Mouse (Mus musculus) liver, embryonic 12.5 days (tissue): ENCODE data around the gene Mapk14. TPM values are rescaled to one million over a fixed set of nuclear protein-coding genes. Genes with fewer than 3 reads are reported as not detected.
"Not testable (repeated sequence)": the region's sequence is repeated elsewhere in the genome, so short reads cannot be mapped to it uniquely, and the experiment has no call there.

Experiments
- ATAC-seq: fragments of 200-750 bp; cut with Nextera tagmentation; 2 replicates; pipeline ENCODE4 v1.8.0; 2017; ENCODE audit warnings: moderate number of reproducible peaks, mild to moderate bottlenecking, moderate library complexity
- H3K27ac ChIP-seq: fragments of 300-500 bp; sonication (generic); 2 replicates; pipeline ENCODE4 v1.5.1; 2016; ENCODE audit warnings: mild to moderate bottlenecking
- H3K27me3 ChIP-seq: fragments of 300-500 bp; sonication (generic); replicated peaks from 2 replicates; pipeline ENCODE4 v1.6.1; 2016; ENCODE audit warnings: mild to moderate bottlenecking, moderate library complexity
- H3K36me3 ChIP-seq: fragments of 300-500 bp; sonication (generic); 2 replicates; pipeline ENCODE4 v1.6.1; 2016; ENCODE audit warnings: mild to moderate bottlenecking, moderate library complexity
- H3K4me1 ChIP-seq: fragments of 300-500 bp; sonication (generic); 2 replicates; pipeline ENCODE4 v1.6.1; 2016
- H3K4me2 ChIP-seq: fragments of 300-500 bp; sonication (generic); 2 replicates; pipeline ENCODE4 v1.6.1; 2016; ENCODE audit warnings: mild to moderate bottlenecking, moderate library complexity
- H3K4me3 ChIP-seq: fragments of 300-500 bp; sonication (generic); 2 replicates; pipeline ENCODE4 v1.5.1; 2016; ENCODE audit warnings: mild to moderate bottlenecking, moderate library complexity
- H3K9ac ChIP-seq: fragments of 300-500 bp; sonication (generic); 2 replicates; pipeline ENCODE4 v1.6.1; 2016; ENCODE audit warnings: mild to moderate bottlenecking, moderate library complexity
- H3K9me3 ChIP-seq: fragments of 300-500 bp; sonication (generic); replicated peaks from 2 replicates; pipeline ENCODE4 v1.6.1; 2016; ENCODE audit warnings: mild to moderate bottlenecking, moderate library complexity
- WGBS: fragments of 180-500 bp; shearing (Covaris S2); methylation state at CpG from one replicate; pipeline ENCODE4 v1.1.7; 2016; ENCODE audit not compliant: insufficient replicate concordance; 5-methylcytosine and 5-hydroxymethylcytosine counted together
- polyA plus RNA-seq: library from polyadenylated mRNA; unstranded; fragments of >200 nt; fragmentation: Nextera tagmentation; extraction: Ambion mirVana; gene quantifications from 2 replicates; pipeline ENCODE4 v1.2.1, GENCODE M21; 2016

Gene Mapk14
- polyA plus RNA-seq, 1 experiment from 2014 or later, result 55.7 TPM

DNA sequence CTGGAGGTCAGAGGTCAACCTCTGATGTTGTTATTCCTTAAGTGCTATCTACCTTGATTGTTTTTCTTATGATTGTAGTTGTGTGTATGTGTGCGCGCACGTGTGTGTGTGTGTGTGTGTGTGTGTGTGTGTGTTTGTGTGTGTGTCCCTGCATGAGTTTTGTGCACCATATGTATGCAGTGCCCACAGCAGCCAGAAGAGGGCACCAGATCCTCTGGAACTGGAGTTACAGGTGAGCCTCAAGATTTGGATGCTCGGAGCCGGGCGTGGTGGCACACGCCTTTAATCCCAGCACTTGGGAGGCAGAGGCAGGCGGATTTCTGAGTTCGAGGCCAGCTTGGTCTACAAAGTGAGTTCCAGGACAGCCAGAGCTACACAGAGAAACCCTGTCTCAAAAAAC lies 83.2 kb downstream of the Mapk14 start:
- H3K36me3 ChIP-seq, ATAC-seq: not testable (repeated sequence)
- WGBS, result 91% methylated on average over 9 of the region's 9 CpGs

DNA sequence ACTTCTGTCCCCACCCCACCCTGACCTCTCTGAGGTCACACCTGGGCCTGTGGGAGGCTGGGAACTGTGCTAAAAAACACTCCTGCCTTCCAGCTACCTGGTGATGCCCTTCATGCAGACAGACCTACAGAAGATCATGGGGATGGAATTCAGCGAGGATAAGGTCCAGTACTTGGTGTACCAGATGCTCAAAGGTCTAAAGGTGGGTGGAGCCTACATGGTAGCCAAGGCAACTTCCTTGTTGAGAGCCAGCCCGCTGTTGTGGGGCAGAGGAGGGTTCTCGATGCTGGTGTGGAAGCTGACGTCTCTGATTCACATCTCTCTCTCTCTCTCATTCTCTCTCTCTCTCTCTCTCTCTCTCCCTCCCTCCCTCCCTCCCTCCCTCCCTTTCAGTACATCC lies 84.0 kb downstream of the Mapk14 start:
- no peak overlapping the region for H3K27ac ChIP-seq
- H3K4me3 ChIP-seq, result no peak overlapping the region
- H3K9ac ChIP-seq, result no peak overlapping the region
- WGBS, result 59% methylated on average over 4 of the region's 4 CpGs
- H3K4me2 ChIP-seq, result no peak overlapping the region
- H3K36me3 ChIP-seq, result no peaks in the 10 kb centered on the region
- ATAC-seq, result no peak
- H3K9me3 ChIP-seq, result peaks cover 4% of the 10 kb centered on the region; the same call in 1 of the 2 replicates
- peaks cover 8% of the 10 kb centered on the region for H3K4me1 ChIP-seq
- peaks cover 38% of the 10 kb centered on the region for H3K27me3 ChIP-seq

More for the DNA sequence above, 83.2 kb downstream of the Mapk14 start:
- H3K27ac ChIP-seq, H3K9ac ChIP-seq, H3K4me3 ChIP-seq, H3K9me3 ChIP-seq, H3K4me2 ChIP-seq: not testable (repeated sequence)
- H3K4me1 ChIP-seq, result peaks cover 16% of the 10 kb centered on the region
- H3K27me3 ChIP-seq, result peaks cover 46% of the 10 kb centered on the region

DNA sequence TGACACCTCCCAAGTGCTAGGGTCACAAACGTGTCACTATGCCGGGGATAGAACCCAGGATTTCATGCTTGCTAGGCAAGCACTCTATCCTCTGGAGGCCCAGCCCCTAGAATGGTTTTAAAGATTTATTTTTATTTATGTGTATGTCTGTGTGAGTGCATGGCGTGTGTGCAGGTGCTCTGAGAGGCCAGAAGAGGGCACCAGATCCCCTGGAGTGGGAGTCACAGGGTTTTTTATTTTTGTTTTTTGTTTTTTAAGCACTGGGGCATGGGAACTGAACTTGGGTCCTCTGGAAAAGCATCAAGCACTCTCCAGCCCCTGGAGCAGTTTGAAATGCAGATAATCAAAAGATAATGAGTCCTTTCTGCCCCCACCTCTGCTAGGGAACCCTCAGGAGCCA lies 85.7 kb downstream of the Mapk14 start:
- H3K27me3 ChIP-seq, result peaks cover 21% of the 10 kb centered on the region
- no peak overlapping the region for H3K4me2 ChIP-seq
- no peaks in the 10 kb centered on the region for H3K36me3 ChIP-seq
- H3K9me3 ChIP-seq, result peaks cover 4% of the 10 kb centered on the region; the same call in 1 of the 2 replicates
- H3K27ac ChIP-seq, result no peak overlapping the region
- WGBS, result 64% methylated on average over 3 of the region's 3 CpGs
- peaks cover 12% of the 10 kb centered on the region for H3K4me1 ChIP-seq
- no peak for ATAC-seq
- H3K4me3 ChIP-seq, result no peak overlapping the region
- H3K9ac ChIP-seq, result no peak overlapping the region

DNA sequence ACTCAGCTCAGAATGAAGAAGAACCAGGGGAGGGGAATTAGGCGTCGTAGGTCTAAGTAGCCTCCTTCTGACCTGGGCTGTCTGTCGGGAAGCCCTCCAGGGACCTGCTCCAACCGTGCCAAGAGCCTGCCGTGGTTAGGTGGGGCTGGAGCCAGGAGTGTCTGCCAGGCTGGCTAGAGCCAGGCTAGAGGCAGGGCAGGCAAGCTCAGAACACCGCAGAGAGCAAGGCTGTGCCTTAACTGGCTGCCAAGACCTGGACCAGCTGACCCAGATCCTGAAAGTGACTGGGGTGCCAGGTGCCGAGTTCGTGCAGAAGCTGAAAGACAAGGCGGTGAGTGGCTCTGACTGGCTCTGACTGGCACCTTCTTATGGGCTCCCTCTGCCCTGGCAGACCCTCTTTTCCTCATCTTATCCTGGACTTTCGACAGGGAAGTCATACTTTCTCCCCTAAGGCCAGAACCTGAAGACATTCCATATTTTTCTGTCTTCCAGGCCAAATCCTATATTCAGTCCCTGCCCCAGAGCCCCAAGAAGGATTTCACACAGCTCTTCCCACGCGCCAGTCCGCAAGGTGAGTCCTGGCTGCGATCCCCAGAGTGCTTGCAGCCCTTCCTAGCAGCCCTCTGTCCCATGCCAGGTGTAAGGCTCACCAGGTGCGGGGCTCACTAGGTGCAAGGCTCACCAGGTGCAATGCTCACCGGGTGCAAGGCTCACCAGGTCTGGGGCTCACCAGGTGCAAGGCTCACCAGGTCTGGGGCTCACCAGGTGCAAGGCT lies 86.3 kb downstream of the Mapk14 start:
- WGBS, result 76% methylated on average over 16 of the region's 16 CpGs
- Histone ChIP-seq H3K36me3 (no peaks in the 10 kb centered on the region), H3K27ac (no peak overlapping the region), H3K9ac (no peak overlapping the region), H3K4me1 (peaks cover 12% of the 10 kb centered on the region), H3K4me2 (no peak overlapping the region), H3K9me3 (peaks cover 4% of the 10 kb centered on the region; the same call in 1 of the 2 replicates), H3K4me3 (no peak overlapping the region), H3K27me3 (peaks cover 15% of the 10 kb centered on the region)
- no peak for ATAC-seq

DNA sequence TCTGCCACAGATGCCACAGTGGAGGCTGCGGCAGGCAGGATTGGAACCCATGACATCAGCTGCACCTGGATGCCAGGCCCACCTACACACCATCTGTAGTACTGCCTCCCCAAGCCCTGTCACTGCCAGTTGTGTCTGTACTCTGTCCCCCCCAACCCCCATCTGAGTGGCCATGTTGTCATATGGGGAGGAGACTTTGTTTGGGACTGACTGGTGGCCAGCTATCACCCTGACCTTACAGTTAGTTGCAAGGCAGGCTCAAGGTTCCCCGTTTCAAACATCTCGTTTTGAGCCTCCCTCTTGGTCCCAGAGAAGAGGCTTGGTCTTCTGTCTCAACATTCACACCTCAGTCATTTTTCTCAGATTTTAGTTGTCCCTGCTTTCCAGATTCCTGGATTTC lies 88.6 kb downstream of the Mapk14 start:
- WGBS, result 72% methylated on average over 3 of the region's 3 CpGs
- ATAC-seq, result no peak

DNA sequence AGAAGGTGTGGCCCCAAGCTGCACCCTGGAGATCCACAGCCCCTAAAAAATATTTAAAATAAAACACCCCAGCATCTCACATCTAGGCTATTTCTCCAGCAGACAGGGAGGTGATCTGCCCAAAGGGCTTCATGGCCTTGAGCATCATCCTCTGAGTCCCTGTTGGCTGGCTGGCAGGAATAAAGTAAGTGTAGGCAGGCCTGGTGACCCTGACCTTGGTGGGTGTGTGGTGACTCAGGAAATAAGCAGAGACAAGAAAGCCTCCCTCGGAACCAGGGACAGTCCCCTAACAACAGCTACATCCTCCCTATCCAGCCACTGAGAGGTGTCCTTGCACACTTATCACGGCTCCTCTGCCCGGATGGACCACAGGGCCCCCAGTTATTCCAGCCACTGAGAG lies 89.7 kb downstream of the Mapk14 start:
- no peak overlapping the region; the same call in 1 of the 2 replicates for H3K27ac ChIP-seq
- H3K4me2 ChIP-seq, result no peak overlapping the region
- peaks cover 12% of the 10 kb centered on the region for H3K4me1 ChIP-seq
- no peaks in the 10 kb centered on the region for H3K9me3 ChIP-seq
- no peak overlapping the region for H3K9ac ChIP-seq
- ATAC-seq, result no peak
- no peaks in the 10 kb centered on the region for H3K36me3 ChIP-seq
- WGBS, result 63% methylated on average over 3 of the region's 3 CpGs
- peaks cover 9% of the 10 kb centered on the region for H3K27me3 ChIP-seq
- no peak overlapping the region for H3K4me3 ChIP-seq

More for the DNA sequence above, 88.6 kb downstream of the Mapk14 start:
- peaks cover 12% of the 10 kb centered on the region for H3K4me1 ChIP-seq
- H3K27ac ChIP-seq, result no peak overlapping the region
- H3K9ac ChIP-seq, result no peak overlapping the region
- no peak overlapping the region for H3K4me2 ChIP-seq
- no peaks in the 10 kb centered on the region for H3K9me3 ChIP-seq
- no peaks in the 10 kb centered on the region for H3K36me3 ChIP-seq
- peaks cover 13% of the 10 kb centered on the region for H3K27me3 ChIP-seq
- H3K4me3 ChIP-seq, result no peak overlapping the region

DNA sequence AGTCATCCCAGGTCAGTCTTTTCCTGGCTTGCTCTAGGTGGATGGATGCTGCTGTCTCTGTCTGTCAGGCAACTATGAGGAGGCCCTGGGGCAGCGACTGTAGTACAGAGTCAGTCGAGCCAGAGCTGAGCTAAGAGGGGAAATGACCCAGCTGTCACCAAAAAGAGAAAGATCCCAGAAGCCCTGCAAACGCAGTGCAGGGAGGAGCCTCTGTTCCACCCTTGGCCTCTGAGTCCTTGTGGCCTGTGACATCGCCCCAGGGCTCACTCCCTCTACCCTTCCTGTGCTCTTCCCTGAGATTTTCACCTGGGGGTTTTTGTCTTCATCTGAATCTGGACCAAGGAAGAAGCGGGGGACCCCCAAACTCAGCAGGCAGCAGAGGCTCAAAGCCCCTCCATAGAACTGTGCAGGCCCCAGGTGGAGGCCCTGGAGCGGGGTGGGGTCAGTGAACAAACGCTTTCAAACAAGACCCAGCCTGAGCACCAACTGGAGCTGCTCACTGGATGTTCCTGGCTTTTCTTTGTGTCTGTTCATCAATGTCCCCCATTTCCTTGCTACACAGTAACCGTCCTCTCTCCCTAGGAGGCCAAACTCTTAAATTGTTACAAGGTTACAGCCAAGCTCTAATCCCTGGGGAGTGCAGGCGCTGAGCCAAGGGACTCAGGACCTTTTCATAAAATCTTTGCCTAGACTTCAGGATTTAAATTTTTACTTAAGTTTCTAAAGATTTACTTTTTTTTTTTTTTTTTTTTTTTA lies 90.3 kb downstream of the Mapk14 start:
- H3K4me3 ChIP-seq, result no peak overlapping the region
- no peaks in the 10 kb centered on the region for H3K9me3 ChIP-seq
- H3K27me3 ChIP-seq, result peaks cover 8% of the 10 kb centered on the region
- no peaks in the 10 kb centered on the region for H3K36me3 ChIP-seq
- peaks cover 12% of the 10 kb centered on the region for H3K4me1 ChIP-seq
- H3K9ac ChIP-seq, result no peak overlapping the region
- no peak for ATAC-seq
- WGBS, result 59% methylated on average over 9 of the region's 9 CpGs
- no peak overlapping the region for H3K4me2 ChIP-seq
- H3K27ac ChIP-seq, result no peak overlapping the region

DNA sequence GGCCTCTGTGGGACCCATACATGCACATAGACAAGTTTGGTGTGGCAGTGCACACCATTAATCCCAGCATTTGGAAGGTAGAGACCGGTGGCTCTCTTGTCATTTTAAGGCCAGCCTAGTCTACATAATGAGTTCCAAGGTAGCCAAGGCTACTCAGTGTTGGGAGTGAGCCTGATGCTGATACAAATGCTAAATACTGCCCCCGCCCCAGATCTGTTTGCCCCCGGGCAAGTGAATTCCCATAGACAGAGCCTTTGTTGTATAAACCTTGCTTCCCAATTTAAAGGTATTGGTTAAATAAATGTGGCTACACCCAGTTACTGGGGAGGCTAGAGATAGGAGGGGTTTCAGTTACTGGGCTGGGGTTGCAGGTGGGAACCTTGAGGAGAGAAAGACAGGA lies 93.9 kb downstream of the Mapk14 start:
- ATAC-seq, result no peak
- 80% methylated on average over 3 of the region's 3 CpGs for WGBS
- H3K4me1 ChIP-seq, result peaks cover 7% of the 10 kb centered on the region
- no peak overlapping the region for H3K4me2 ChIP-seq
- no peak overlapping the region for H3K9ac ChIP-seq
- H3K36me3 ChIP-seq, result no peaks in the 10 kb centered on the region
- no peak overlapping the region for H3K27ac ChIP-seq
- H3K9me3 ChIP-seq, result no peaks in the 10 kb centered on the region
- no peaks in the 10 kb centered on the region; the same call in 1 of the 2 replicates for H3K27me3 ChIP-seq
- H3K4me3 ChIP-seq, result no peak overlapping the region

DNA sequence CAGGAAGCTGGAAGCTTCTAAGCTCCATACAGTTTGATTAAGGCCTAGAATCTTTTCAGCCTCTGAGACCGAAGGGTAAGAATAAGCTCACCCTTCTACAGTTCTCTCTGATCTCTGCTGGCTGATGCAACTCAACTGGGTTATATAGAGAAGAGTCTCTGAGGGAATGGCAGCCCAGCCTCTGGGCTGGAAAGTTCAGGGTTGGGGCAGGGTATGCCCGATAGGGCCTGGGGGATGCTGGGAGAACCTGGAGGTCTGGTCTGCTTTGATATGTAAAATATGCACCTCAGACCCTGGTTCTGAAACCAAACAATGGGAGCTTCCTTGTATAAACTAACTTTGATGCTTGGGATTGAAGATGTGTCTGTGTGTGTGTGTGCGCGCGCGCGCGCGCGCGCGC lies 96.4 kb downstream of the Mapk14 start:
- H3K27me3 ChIP-seq, result peaks cover 6% of the 10 kb centered on the region; the same call in 1 of the 2 replicates
- H3K4me2 ChIP-seq, result no peak overlapping the region
- H3K9me3 ChIP-seq, result no peaks in the 10 kb centered on the region
- no peak overlapping the region for H3K27ac ChIP-seq
- H3K4me3 ChIP-seq, result no peak overlapping the region
- ATAC-seq, result no peak
- H3K9ac ChIP-seq, result no peak overlapping the region
- H3K36me3 ChIP-seq, result no peaks in the 10 kb centered on the region
- WGBS, result 91% methylated on average over 12 of the region's 12 CpGs
- no peaks in the 10 kb centered on the region for H3K4me1 ChIP-seq

DNA sequence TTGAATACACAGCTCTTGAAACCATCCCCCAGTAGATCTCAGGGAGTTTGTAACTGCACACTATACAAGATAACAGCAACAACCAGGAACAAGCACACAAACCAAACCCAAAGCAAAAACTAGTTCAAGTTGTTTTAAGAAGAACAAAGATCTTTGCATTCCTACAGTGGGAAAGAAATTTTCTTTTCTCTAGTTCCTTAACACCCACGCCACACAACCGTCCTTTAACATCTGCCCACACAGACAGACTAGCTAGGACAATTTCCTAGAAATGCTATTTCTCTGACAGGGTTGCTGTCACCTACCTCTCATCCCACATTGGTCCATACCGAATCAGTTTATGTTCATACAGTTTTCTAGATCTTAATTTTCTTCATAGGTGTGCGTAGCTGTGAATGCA lies 105.9 kb downstream of the Mapk14 start:
- H3K27ac ChIP-seq, result no peak overlapping the region
- 0 out of 2 replicates have a peak, but pooled peaks cover 5% of the 10 kb centered on the region for H3K9me3 ChIP-seq
- WGBS, result 72% methylated on average over 4 of the region's 4 CpGs
- H3K4me3 ChIP-seq, result no peak overlapping the region
- no peak for ATAC-seq
- H3K27me3 ChIP-seq, result peaks cover 19% of the 10 kb centered on the region; the same call in 1 of the 2 replicates
- H3K9ac ChIP-seq, result no peak overlapping the region
- H3K36me3 ChIP-seq, result no peaks in the 10 kb centered on the region
- H3K4me2 ChIP-seq, result no peak overlapping the region
- peaks cover 20% of the 10 kb centered on the region for H3K4me1 ChIP-seq
